Mouse (Mus musculus): ENCODE results near the gene Klc4. TPM values are rescaled to one million over a fixed set of nuclear protein-coding genes. Genes with fewer than 3 reads are reported as not detected.

Klc4 gene
- polyA plus RNA-seq, 1 experiment from 2014 or later, result 42.4 TPM

DNA sequence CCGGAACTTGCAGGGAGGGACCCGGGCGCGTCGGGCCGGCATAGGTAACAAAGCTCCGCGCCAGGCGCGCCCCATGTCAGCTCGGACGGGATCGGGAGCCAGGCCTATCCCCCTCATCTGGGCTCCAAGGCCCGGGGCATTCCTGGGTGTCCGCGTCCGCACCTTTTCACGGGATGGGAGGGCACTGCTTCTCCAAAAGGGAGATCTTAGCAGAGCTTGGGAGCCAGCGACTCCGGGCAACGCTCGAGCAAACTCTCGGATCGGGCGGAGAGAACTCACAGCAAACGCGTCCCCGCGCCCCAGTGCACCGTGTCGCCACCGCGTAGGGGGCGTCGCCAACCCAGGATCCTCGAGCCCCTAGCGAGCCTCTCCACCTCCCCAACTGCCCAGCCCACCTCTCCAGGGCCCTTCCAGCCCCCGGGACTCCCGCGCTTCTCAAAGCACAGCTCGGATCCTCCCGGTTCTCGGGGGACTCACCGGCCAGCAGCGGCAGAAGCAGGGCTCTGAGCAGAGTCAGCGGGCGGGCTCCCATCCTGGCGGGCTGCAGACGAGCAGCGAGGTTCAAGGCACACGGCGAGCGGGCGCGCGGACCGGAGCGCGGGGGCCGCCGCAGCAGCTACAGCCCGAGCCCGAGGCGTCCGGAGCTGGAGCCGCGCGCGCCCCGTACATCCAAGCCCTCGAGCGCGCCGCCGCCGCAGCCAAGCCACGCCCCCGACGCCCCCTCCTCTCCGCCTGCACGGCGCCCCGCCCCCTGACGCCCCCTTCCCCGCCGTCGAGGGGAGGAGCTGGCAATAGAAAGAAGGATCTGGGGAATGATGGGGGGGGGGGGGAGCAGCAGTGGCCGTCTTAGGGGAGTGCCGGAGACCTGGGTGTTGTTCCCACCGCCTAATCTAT lies 16.8 kb downstream of the Klc4 start, which contains the start of gene Ptk7:
TSS of gene Ptk7 (minus strand) at position 714 of the 894 bp plus-strand sequence.
- peak; percentile 68 for ATAC-seq (replicated peaks; ENCODE audit: low FRiP score)
- under 1% methylated on average over 89 of the region's 90 CpGs for WGBS
- Histone ChIP-seq H3K27me3 (no peaks in the 10 kb centered on the region), H3K4me3 (replicated peaks) (peak within 1 kb of the TSS; percentile 89), H3K27ac (peak within 1 kb of the TSS; percentile 98), H3K9ac (peak within 1 kb of the TSS; percentile 99), H3K9me3 (replicated peaks) (no peaks in the 10 kb centered on the region), H3K36me3 (peaks cover 24% of the 10 kb centered on the region; the same call in 1 of the 2 replicates), H3K4me1 (peaks cover 68% of the 10 kb centered on the region), H3K4me2 (peak within 1 kb of the TSS; percentile 71)

DNA sequence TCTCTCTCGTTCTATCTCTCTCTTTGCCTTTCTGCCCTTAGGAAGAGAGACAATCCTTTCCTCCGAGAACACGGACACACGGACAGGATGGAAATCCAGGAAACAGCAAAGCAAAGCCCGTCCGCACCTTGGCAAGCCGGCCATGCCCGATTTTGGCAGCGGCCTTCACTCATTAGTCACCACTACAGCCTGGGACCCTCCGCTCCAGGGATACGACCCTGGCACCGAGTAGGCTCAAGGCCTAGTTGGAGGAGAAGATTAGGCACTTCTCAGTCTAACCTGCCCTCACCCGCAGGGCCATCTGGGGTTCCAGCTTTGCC lies 17.4 kb downstream of the Klc4 start:
- peak overlapping the region; percentile 99 for H3K9ac ChIP-seq
- WGBS, result under 1% methylated on average over 13 of the region's 13 CpGs
- H3K4me1 ChIP-seq, result peaks cover 74% of the 10 kb centered on the region

DNA sequence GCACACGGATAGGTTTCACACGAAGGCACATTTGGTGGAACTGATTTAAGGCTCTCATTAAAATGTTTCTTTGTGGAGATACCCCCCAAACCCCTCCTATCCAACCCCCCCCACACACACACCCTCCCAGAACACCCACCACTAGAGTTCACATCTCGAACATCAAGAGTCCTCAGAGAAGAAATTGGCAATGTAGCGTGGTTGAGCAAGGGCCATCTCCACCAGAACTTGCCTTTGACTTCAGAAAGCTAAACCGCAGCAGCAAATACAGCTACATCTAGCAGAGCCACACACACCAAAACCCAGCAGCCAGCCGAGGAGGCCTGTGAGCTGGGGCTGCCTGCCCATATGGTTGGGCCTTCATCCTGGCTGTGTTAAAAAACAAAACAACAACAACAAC lies 18.4 kb downstream of the Klc4 start:
- ATAC-seq (replicated peaks; ENCODE audit: low FRiP score), result no peak
- Histone ChIP-seq H3K36me3 (peaks cover 10% of the 10 kb centered on the region; the same call in 1 of the 2 replicates), H3K4me1 (peaks cover 84% of the 10 kb centered on the region), H3K9me3 (replicated peaks) (no peaks in the 10 kb centered on the region), H3K4me3 (replicated peaks) (peak overlapping the region; percentile 89), H3K4me2 (peak overlapping the region; percentile 71), H3K27me3 (no peaks in the 10 kb centered on the region), H3K9ac (peak overlapping the region; percentile 99), H3K27ac (peak overlapping the region; percentile 98)
- 17% methylated on average over 6 of the region's 6 CpGs for WGBS

More for the DNA sequence above, 17.4 kb downstream of the Klc4 start:
- H3K4me2 ChIP-seq, result peak overlapping the region; percentile 71
- H3K27me3 ChIP-seq, result no peaks in the 10 kb centered on the region
- no peak for ATAC-seq (replicated peaks; ENCODE audit: low FRiP score)
- peak overlapping the region; percentile 89 for H3K4me3 ChIP-seq (replicated peaks)
- peak overlapping the region; percentile 98 for H3K27ac ChIP-seq
- no peaks in the 10 kb centered on the region for H3K9me3 ChIP-seq (replicated peaks)
- H3K36me3 ChIP-seq, result peaks cover 20% of the 10 kb centered on the region; the same call in 1 of the 2 replicates

DNA sequence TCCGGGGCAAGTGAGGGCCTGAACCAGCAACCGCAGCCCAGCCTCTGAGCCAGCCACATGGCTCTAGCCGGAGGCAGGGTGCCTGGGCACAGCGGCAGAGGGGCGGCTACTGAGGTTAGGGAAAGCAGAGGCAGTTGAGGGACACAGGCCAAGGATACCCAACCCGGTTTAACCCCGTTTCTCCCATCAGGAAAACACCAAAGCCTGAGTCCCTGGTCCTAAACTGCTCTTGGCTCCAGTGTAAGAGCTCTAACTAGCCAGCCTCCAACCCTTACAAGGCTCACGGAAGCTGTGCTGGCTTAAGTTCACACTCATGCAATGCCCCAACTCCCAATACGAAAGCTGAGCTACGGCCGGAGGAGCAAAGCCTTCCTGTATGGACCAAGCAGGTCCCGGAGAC lies 21.2 kb downstream of the Klc4 start:
- peak overlapping the region; percentile 1; the same call in 1 of the 2 replicates for H3K9ac ChIP-seq
- no peaks in the 10 kb centered on the region for H3K27me3 ChIP-seq
- peak overlapping the region; percentile 24 for H3K4me3 ChIP-seq (replicated peaks)
- no peaks in the 10 kb centered on the region for H3K36me3 ChIP-seq
- ATAC-seq (replicated peaks; ENCODE audit: low FRiP score), result no peak
- no peaks in the 10 kb centered on the region for H3K9me3 ChIP-seq (replicated peaks)
- WGBS, result 29% methylated on average over 12 of the region's 12 CpGs
- H3K27ac ChIP-seq, result peak overlapping the region; percentile 78
- H3K4me1 ChIP-seq, result peaks cover 88% of the 10 kb centered on the region
- H3K4me2 ChIP-seq, result peak overlapping the region; percentile 71

DNA sequence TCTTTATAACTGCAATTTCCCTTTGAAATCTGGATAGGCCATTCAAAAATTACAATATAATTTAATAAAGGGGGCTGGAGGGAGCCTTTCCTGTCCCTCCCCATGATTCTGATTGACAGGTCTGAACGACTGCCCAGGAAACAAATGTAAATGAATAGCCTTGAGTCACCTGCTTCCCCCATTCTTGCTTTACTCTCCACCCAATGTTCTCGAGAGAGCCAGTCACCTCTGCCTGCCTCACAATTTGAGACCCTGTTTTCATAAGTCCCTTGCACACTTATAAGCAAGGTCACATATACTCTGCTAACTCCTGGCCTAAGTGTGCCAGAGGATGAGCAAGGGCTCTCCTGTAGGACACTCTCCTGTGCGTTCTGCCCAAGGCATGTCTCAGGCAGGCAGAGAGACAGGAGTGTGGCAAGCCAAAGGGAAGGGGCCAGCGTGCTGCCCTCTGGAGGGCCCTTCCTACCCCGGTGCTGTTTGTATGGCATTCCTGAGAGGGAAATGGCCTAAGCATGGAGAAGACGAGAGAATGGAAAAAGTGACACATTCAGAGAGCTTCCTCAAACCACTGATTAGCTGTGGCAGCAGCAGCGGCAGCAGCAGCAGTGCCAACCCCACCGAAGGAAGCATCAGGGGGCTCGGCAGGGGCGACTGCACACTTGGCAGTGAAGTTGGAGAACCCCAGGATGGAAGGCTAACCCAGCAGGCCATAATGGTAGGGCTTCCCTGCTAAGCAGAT lies 21.8 kb downstream of the Klc4 start:
- WGBS, result 16% methylated on average over 10 of the region's 10 CpGs
- ATAC-seq (replicated peaks; ENCODE audit: low FRiP score), result no peak
- H3K4me3 ChIP-seq (replicated peaks), result peak overlapping the region; percentile 24

DNA sequence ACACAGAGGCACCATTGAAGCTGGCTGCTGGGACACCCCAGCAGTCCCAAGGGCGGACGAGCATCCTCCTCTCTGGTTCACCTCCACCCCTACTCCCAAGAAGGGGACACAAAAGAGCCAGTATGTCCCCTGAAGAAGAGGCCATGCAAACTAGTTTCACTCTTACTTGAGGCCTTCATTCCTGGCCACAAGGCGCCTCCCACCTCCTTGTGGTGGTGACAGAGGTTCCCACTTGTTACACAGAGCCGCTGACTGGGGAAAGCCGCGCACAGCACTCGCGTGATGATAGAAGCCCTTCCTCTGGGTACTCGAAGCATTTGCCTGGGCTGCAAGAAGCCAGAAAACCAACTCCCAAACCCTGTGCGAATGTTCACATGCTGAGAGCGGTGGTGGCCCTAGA lies 23.6 kb downstream of the Klc4 start:
- Histone ChIP-seq H3K9me3 (replicated peaks) (no peaks in the 10 kb centered on the region), H3K9ac (no peak overlapping the region), H3K27me3 (no peaks in the 10 kb centered on the region), H3K4me3 (replicated peaks) (no peak overlapping the region), H3K4me2 (peak overlapping the region; percentile 37), H3K36me3 (no peaks in the 10 kb centered on the region), H3K4me1 (peaks cover 100% of the 10 kb centered on the region), H3K27ac (peak overlapping the region; percentile 98)
- ATAC-seq (replicated peaks; ENCODE audit: low FRiP score), result no peak
- WGBS, result 56% methylated on average over 11 of the region's 11 CpGs

More for the DNA sequence above, 21.8 kb downstream of the Klc4 start:
- peak overlapping the region; percentile 1; the same call in 1 of the 2 replicates for H3K9ac ChIP-seq
- peak overlapping the region; percentile 71 for H3K4me2 ChIP-seq
- H3K4me1 ChIP-seq, result peaks cover 91% of the 10 kb centered on the region
- H3K36me3 ChIP-seq, result no peaks in the 10 kb centered on the region
- H3K27ac ChIP-seq, result peak overlapping the region; percentile 78
- H3K9me3 ChIP-seq (replicated peaks), result no peaks in the 10 kb centered on the region
- H3K27me3 ChIP-seq, result no peaks in the 10 kb centered on the region

DNA sequence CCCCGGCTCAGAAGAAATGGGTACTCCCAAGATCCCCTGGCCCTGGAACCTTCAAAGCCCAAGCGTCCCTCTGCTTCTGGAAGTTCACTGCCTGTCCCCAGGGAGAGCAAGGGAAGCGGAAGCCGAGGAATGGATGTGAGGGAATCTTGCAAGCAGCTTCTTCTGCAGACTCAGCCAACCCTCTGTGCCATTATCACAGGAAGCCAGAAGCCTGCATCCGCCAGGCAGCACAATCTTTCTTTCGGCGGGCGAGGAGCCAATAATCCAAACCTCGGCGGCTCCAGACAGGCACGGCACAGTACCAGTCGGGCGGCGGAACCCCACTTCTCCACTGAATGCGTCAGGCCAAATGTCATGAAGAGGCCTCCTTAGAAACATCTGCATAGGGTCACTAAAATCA lies 24.5 kb downstream of the Klc4 start:
- peak overlapping the region; percentile 8; the same call in 1 of the 2 replicates for H3K4me3 ChIP-seq (replicated peaks)
- H3K4me2 ChIP-seq, result peak overlapping the region; percentile 37
- no peaks in the 10 kb centered on the region for H3K27me3 ChIP-seq
- peak overlapping the region; percentile 98 for H3K27ac ChIP-seq
- H3K9me3 ChIP-seq (replicated peaks), result no peaks in the 10 kb centered on the region
- WGBS, result 27% methylated on average over 15 of the region's 15 CpGs
- ATAC-seq (replicated peaks; ENCODE audit: low FRiP score), result no peak
- no peaks in the 10 kb centered on the region for H3K36me3 ChIP-seq
- peaks cover 100% of the 10 kb centered on the region for H3K4me1 ChIP-seq
- peak overlapping the region; percentile 25; the same call in 1 of the 2 replicates for H3K9ac ChIP-seq

DNA sequence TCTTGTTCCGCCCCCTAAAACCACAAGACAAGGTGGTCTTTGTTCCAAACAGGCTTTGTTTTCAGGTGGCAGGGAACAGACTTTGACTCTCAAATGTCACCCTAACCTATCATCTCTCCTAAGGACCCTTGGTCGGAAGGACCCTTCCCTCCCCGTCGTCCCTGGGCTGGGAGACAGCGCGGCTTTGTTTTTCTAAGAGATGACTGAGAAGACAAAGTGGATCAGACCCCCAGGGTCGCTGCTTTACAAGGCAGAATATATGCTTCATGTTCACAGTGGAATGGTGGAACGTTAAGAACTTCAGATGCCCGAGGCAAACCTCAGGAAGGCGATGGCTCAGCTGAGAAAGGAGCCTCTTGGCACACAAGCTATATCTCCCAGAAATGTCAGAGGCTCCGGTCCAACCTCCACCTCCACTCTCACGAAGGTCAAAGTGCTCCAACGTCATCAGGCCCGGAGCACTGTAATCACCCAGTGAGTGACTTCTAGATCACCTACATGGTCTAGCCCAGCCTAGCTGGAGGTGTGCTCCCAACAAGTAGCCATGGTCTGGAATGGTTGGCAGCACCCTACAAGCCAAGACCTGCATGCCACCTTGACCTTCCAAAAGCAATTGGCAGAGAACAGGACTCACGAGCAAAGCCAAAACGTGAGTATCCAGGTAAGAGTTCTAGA lies 26.0 kb downstream of the Klc4 start:
- H3K4me2 ChIP-seq, result peak overlapping the region; percentile 50
- H3K9ac ChIP-seq, result peak overlapping the region; percentile 40
- WGBS, result 18% methylated on average over 16 of the region's 16 CpGs
- no peaks in the 10 kb centered on the region for H3K36me3 ChIP-seq
- peaks cover 100% of the 10 kb centered on the region for H3K4me1 ChIP-seq
- H3K4me3 ChIP-seq (replicated peaks), result no peak overlapping the region
- peak overlapping the region; percentile 98 for H3K27ac ChIP-seq
- H3K9me3 ChIP-seq (replicated peaks), result no peaks in the 10 kb centered on the region
- H3K27me3 ChIP-seq, result no peaks in the 10 kb centered on the region
- no peak for ATAC-seq (replicated peaks; ENCODE audit: low FRiP score)

DNA sequence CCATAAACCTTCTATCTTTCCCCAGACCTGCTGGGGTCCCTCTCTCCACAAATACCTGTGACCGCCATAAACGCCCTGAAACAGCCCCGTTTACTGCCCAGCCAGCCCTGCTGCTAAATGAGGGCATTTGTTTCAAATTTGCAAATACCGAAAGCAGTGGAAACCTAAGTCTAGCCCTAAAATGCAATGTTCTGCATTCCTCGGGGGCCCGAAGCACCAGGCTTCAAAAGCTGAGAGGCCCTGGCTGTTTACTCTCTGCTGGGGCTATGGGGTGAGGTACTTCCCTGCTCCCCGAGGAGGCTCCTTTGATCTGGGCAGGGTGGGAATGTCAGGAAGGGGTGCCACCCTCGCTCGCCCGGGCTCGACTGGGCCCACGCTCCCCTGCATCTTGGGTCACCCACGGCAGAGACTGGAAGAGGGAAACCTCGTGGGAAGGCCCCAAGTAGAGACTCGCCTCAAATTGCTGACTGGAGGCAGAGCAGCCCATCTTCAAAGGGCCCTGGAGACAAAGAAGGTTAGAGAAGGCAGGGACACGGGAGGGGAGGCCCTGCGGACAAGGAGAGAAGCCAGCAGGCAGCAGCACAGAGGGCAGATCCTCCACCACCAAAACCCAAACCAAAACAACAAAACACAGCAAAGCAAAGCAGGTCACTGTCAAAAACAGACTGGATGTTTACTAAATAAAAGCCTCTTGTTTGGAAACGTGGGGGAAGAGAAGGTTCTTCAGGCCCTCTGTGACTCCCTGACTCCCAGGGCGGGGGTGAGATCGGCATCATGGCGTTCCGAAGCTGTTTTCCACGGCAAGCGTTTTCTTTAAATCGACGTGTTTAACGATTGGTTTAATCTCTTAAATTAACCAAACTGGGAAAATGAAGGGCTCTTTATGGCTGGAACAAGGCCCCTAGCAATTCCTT lies 26.8 kb downstream of the Klc4 start:
- peaks cover 100% of the 10 kb centered on the region for H3K4me1 ChIP-seq
- H3K27me3 ChIP-seq, result no peaks in the 10 kb centered on the region
- peak overlapping the region; percentile 40 for H3K9ac ChIP-seq
- H3K4me3 ChIP-seq (replicated peaks), result peak overlapping the region; percentile 18
- H3K27ac ChIP-seq, result peak overlapping the region; percentile 98
- H3K36me3 ChIP-seq, result no peaks in the 10 kb centered on the region
- peak; percentile 26 for ATAC-seq (replicated peaks; ENCODE audit: low FRiP score)
- peak overlapping the region; percentile 50 for H3K4me2 ChIP-seq
- WGBS, result 9% methylated on average over 27 of the region's 27 CpGs
- H3K9me3 ChIP-seq (replicated peaks), result no peaks in the 10 kb centered on the region

DNA sequence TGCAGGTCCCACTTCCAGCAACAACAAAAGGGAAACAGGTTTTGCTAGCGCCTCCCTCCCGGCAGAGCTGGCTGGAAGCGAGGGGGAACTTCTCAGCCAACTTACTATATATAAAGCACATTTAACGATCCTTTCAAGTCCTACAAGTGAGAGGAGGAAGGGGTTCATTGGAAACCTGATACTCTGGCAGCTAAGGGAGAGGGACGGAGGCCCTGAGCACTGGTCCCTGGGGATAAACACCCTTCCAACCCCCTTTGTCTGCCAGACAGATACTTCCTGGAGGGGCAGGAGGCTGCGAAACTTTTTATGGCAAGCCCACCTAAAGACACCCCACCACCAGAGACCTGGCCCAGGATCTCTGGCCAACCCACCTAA lies 27.4 kb downstream of the Klc4 start:
- H3K4me2 ChIP-seq, result peak overlapping the region; percentile 50
- H3K27me3 ChIP-seq, result no peaks in the 10 kb centered on the region
- WGBS, result 5% methylated on average over 6 of the region's 6 CpGs
- peak overlapping the region; percentile 98 for H3K27ac ChIP-seq
- H3K9me3 ChIP-seq (replicated peaks), result no peaks in the 10 kb centered on the region
- H3K9ac ChIP-seq, result peak overlapping the region; percentile 19; the same call in 1 of the 2 replicates
- H3K4me1 ChIP-seq, result peaks cover 100% of the 10 kb centered on the region
- peak overlapping the region; percentile 18 for H3K4me3 ChIP-seq (replicated peaks)
- no peaks in the 10 kb centered on the region for H3K36me3 ChIP-seq
- peak; percentile 73 for ATAC-seq (replicated peaks; ENCODE audit: low FRiP score)

DNA sequence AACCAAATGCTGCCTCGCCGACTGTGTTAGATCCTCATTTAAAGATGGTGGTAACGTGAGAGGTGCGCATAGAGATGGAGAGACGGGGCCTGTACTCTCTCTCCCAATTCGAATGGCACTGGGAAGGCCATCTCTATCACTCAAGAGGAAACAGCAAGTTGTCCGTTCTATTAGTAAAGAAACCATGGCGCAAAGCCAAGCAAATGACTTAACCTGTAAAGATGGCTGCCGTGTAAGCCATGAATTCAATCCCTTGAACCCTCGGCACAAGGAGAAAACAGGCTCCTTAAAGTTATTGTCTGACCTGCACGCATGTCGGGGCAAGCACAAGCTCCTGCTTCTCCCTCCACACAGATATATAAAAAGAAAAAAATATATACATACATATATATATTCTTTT lies 28.0 kb downstream of the Klc4 start:
- H3K9me3 ChIP-seq (replicated peaks), result no peaks in the 10 kb centered on the region
- no peaks in the 10 kb centered on the region for H3K36me3 ChIP-seq
- H3K4me1 ChIP-seq, result peaks cover 100% of the 10 kb centered on the region
- peak overlapping the region; percentile 18 for H3K4me3 ChIP-seq (replicated peaks)
- peak overlapping the region; percentile 19; the same call in 1 of the 2 replicates for H3K9ac ChIP-seq
- peak overlapping the region; percentile 50 for H3K4me2 ChIP-seq
- 21% methylated on average over 12 of the region's 12 CpGs for WGBS
- H3K27me3 ChIP-seq, result no peaks in the 10 kb centered on the region
- no peak for ATAC-seq (replicated peaks; ENCODE audit: low FRiP score)
- H3K27ac ChIP-seq, result peak overlapping the region; percentile 98

Measured in kidney, embryonic 15.5 days (tissue).